Mouse (Mus musculus): ENCODE data around the gene Smarcad1.
A peak's percentile ranks its signal among the peaks of the same experiment; 100 is the strongest.
"Not testable (repeated sequence)": the region's sequence is repeated elsewhere in the genome, so short reads cannot be mapped to it uniquely, and the experiment has no call there.

The Smarcad1 gene

DNA sequence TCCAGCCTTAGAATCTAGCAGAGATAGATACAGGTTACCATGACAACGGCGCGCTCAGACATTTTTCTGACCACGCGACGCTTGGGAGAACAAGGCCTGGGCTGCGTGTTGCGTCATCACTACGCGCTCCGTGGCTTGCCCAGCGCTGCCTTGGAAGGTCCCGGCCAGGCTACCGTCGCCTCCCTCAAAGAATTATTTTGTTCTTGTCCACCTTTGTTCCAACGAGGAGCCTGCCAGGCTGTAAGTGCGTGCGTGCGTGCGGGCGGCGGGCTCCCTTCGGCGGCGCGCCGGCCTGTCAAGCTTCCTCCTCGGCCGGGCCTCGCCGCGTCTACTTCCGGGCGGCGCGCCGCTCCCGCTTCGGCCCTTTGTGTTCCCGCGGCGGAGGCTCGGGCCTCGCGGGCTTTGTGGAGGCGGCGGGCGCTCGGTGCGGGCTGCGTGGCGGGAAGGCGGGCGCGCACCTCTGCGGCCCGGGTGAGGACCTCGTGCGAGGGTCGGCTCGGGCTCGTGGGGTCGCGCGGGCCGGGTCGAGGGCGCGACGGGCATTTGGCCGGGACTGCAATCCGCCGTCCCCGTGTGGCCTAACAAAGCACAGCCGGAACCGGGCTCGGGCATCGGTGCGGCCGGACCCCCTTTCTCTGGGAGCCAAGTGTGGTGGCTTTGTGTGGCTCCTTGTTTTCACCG lies at the start of gene Smarcad1:
TSS of gene Smarcad1 (plus strand) at position 93 of the 681 bp plus-strand sequence.
- peak; percentile 91 for DNase-seq

GRCm38 (mm10) chr6:64996824-64997421 lies 45.5 kb upstream of the Smarcad1 start:
- DNase-seq = no peak

DNA sequence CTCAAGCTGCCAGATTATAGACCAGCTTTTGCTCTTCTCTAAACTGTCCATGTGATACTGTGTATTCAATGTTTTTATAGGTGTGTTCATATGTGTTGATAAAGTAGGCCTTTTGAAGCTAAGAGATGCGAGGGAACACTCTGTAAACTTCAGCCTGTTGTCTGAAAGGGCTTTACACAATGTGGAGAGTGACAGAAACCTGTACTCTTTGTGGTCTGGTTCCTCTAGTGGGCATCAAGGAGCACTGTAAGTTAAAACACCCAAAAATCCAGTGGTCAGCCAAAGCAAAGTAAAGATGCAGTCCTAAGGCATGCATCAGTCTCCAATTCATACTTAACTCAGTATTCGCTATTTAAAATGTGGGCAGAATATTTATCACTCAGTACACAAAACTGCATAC lies 44.6 kb upstream of the Smarcad1 start:
- DNase-seq = no peak

- peak; percentile 3 for DNase-seq
These were observed 41.6 kb upstream of the Smarcad1 start for GRCm38 (mm10) chr6:65000757-65001156.

GRCm38 (mm10) chr6:65002196-65002595 lies 40.2 kb upstream of the Smarcad1 start:
- DNase-seq = no peak

DNA sequence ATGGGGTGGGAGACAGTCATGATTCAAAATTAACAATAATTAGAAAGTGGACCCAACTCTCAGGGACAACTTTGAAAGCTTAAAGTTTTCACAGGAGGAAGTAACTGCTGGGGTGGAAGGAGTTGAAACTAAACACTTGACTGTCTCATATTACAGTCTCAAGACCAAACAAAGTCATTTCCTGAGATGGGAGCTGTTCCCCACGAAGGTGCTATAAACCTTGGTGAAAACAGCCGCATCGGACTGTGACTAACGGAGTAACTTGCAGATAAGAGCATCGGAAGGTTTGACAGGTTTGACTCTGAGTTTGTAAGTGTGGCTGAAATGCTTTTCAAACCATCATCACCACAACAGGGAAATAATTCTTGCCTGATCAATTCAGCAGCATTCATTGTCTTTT lies 33.5 kb upstream of the Smarcad1 start:
- DNase-seq = no peak

- DNase-seq = no peak
These were observed 30.9 kb upstream of the Smarcad1 start for GRCm38 (mm10) chr6:65011444-65011990.

GRCm38 (mm10) chr6:65012142-65012541 lies 30.2 kb upstream of the Smarcad1 start:
- no peak for DNase-seq

- no peak for DNase-seq
These were observed 24.8 kb upstream of the Smarcad1 start for GRCm38 (mm10) chr6:65017566-65017965.

- not testable (repeated sequence) for DNase-seq
These were observed 23.4 kb upstream of the Smarcad1 start for GRCm38 (mm10) chr6:65018966-65019365.

DNA sequence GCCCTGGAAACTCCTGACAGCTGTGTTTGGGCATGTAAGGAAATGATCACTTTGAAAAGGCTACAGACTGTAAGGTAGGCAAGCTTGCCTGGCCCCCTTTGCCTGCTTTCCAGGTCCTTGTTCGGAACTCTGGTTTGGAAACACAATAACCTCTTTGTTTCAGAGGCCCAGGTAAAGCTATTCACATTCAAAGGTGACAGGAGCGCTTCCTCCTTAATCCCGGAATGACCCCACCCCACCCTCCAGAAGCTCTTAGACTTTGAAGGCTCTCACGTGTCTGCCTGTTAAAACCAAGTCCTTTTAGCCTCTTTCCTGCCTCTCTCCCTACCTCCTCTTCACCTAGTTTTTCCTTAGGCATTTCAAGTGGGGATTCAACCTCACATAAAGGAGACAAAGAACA lies 20.5 kb upstream of the Smarcad1 start:
- no peak for DNase-seq

DNA sequence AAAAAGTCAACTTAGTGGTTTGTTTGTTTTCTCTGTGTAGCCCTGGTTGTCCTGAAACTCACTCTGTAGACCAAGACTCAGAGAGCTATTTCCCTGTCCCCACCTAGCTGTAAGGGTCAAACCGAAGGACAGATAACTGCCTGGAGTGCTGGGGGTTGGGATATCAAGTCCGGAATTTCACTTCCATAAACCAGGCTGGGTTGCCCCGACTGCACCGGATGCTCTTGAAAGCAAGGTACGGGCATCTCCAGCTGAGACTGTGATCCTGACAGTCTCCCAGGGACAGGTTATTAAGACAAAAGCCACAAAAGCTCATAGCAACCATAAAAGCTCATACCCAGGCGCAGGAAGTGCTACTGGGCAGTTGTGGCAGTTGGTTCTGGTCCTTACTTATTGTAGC lies 19.3 kb upstream of the Smarcad1 start:
- no peak for DNase-seq

DNA sequence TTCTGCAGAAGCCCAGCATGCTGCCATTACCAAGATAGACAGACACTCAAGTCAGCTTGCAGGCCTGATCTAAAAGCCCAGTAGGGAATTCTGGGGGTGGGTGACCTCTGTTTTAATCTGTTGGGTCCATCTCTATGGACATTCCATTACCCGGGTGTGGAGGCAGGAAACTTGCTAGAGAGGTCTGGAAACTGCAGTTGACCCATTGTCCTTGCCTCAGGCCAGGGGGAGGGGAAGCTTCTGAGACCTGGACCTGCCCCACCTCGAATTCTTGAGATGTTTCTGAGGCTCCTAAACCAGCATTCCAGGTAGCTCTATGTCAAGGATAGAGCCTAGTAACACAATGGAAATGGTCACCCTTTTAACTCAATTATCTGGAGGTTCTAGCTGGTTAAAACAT lies 17.7 kb upstream of the Smarcad1 start:
- no peak for DNase-seq

GRCm38 (mm10) chr6:65025130-65025529 lies 17.3 kb upstream of the Smarcad1 start:
- DNase-seq = no peak

DNA sequence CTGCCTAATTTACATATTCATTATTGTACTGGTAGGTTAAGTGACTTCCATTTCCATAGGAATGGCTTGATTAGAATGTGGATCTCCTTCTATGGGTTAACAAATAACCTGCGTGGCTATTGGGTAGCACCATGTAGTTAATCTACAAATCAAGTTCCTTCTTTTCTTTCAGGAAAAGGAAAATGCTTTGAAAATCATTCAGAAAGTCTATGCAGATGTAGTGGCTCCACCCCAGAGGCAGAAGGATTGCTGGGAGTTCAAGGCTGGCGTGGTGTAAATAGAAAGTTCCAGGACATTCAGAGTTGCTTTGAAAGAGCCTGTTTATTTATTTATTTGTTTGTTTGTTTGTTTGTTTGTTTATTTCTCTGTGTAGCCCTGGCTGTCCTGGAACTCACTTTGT lies 7.7 kb upstream of the Smarcad1 start:
- no peak for DNase-seq

DNA sequence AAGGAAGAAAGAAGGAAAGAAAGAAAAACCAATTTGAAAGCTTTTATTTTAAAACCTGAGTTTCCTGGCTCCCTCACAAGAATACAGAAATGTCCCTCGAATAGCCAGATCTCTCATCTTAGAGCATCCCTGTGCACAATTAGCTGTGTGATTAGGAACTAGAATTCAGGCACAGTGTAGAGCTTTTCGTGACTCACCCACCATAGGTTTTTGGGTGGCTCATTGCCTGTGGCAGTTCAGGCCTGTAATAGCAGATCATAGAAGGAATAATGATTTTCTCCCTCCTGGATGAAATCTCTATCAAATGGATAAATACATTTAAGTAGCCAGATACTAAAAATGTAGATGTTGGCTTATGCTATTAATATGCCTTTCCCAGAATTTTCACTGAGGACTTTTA lies 6.9 kb upstream of the Smarcad1 start:
- DNase-seq = no peak

GRCm38 (mm10) chr6:65041932-65042331 lies 451 bp upstream of the Smarcad1 start:
- no peak for DNase-seq

DNA sequence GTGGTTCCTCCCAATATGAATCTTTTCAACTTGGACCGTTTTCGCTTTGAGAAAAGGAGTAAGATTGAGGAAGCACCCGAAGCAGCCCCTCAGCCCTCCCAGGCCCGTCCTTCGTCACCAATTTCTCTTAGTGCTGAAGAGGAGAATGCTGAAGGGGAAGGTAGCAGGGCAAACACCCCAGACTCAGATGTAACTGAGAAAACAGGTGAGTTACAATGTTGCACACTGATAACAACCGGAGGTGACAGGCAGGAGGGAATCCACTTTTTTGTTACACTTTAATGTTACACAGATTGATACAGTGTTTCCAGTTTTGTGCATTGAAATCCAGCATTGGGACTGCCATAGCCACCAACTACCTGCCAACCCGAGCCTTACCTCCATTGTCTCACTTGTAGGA lies 858 bp downstream of the Smarcad1 start:
- DNase-seq = peak; percentile 4

- no peak for DNase-seq
These were observed 6.7 kb downstream of the Smarcad1 start for GRCm38 (mm10) chr6:65049100-65049499.

DNA sequence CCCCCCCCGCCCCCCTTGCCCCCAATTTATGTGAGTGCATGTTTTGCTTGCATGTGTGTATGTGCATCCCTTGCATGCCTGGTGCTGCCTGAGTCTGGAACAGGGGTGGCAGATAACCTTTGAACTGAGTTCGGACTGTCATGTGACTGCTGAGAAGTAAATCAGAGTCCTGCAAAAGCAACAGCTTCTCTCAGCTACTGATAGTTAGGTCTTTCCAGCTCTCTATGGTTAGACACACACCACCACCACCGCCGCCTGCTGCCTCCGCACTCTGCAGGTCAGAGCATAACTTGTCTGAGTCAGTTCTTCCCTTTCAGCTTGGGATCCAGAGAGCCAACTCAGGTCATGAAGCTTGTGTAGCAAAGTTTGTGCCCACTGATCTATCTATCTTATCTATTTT lies 14.2 kb downstream of the Smarcad1 start:
- no peak for DNase-seq

- not testable (repeated sequence) for DNase-seq
These were observed 14.8 kb downstream of the Smarcad1 start for GRCm38 (mm10) chr6:65057137-65057536.

DNA sequence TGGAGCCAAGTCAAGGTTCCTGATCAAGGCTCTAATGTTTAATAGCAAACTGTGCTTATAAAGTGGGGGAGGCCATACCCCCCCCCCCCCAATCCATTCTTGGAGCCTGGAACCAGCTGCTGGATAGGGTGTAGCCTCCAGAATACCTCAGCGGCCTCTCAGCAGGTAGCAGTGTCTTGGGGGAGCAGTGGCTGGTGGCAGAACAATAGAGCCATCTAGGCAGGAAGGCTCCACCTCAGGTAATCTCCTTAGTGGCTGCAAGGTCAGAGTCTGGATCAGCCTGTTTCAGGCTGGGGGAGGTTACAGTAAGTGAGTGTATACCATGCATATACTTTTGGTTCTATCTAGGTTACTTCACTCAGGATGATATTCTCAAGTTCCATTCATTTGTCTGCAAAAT lies 18.7 kb downstream of the Smarcad1 start:
- no peak for DNase-seq

DNA sequence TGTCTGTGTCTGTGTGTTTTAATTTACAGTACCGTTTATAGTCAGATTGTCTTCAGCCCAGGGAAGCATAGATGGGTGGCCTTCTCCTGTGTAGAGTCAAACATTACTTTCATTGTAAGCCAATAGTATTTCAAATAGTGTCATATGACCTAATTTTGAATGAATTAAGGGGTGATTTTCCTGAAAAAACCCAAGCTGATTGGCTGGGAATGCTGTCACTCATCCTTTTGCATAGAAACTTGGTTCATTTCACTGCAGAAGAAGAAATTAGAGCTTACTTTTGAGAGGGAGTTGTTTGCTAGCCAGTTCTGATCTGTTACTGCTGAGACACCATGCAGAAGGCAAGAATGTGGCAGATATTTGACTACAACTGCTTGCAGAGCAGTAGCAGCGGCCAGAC lies 32.8 kb downstream of the Smarcad1 start:
- DNase-seq = no peak

DNA sequence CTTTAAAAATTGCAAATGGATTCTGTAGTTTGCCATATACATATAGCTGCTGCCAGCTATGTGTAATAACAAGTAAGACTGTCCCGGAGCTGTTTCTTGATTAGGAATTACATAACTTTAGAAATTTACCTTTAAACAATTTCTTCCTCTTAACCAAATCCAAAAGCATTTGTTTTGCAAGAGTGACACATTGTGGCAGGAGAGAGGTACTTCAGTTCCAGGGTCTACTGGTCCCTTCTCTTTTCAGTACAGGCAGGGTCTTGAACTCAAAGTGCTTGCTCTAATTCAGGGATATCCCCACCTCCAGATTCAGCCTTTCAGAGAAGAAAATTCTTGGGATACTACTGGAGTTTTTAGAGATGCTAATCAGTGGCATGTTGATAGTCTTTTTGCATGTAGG lies 36.8 kb downstream of the Smarcad1 start:
- no peak for DNase-seq

GRCm38 (mm10) chr6:65114902-65115301 lies 72.5 kb downstream of the Smarcad1 start:
- no peak for DNase-seq
